Mouse (Mus musculus): ENCODE measurements at regions not wholly inside any gene's neighbourhood (a gene's known extent, or its start where the extent isn't known, plus 50 kb on each side); places are given as distances from the start of the nearest gene placed in this dataset.
"Not testable (repeated sequence)": the region's sequence is repeated elsewhere in the genome, so short reads cannot be mapped to it uniquely, and the experiment has no call there.

- Histone ChIP-seq H3K36me3 (ENCODE audit: insufficient read depth, low read length) (no peaks in the 10 kb centered on the region), H3K4me2 (ENCODE audit: low read depth, low read length, poor library complexity, severe bottlenecking) (no peak overlapping the region), H3K4me1 (ENCODE audit: insufficient read depth, low read length) (no peaks in the 10 kb centered on the region), H3K27me3 (ENCODE audit: insufficient read depth, low read length) (no peaks in the 10 kb centered on the region), H3K9ac (replicated peaks; ENCODE audit: low read length, poor library complexity, severe bottlenecking) (no peak overlapping the region), H3K27ac (ENCODE audit: low read depth, low read length) (no peak overlapping the region), H3K4me3 (ENCODE audit: low read depth, low read length) (no peak overlapping the region), H3K9me3 (ENCODE audit: low read length) (no peaks in the 10 kb centered on the region)
- DNase-seq (ENCODE audit: low spot score) = peak; percentile 5
- no peak for TF ChIP-seq CTCF (IDR thresholded peaks at IDR 0.05)
- 22% methylated on average over 2 of the region's 2 CpGs for WGBS
- no peak for ATAC-seq (ENCODE audit: low FRiP score)
These were observed 218.9 kb upstream of the Ncam2 start for GRCm38 (mm10) chr16:80981573-80982105.

GRCm38 (mm10) chr16:80987816-80988215 is 212.7 kb upstream of the Ncam2 start:
- no peak for TF ChIP-seq CTCF (IDR thresholded peaks at IDR 0.05)
- H3K4me2 ChIP-seq (ENCODE audit: low read depth, low read length, poor library complexity, severe bottlenecking) = no peak overlapping the region
- H3K27me3 ChIP-seq (ENCODE audit: insufficient read depth, low read length) = no peaks in the 10 kb centered on the region
- H3K9ac ChIP-seq (replicated peaks; ENCODE audit: low read length, poor library complexity, severe bottlenecking) = no peak overlapping the region
- no peaks in the 10 kb centered on the region for H3K4me1 ChIP-seq (ENCODE audit: insufficient read depth, low read length)
- H3K27ac ChIP-seq (ENCODE audit: low read depth, low read length) = no peak overlapping the region
- no peak for ATAC-seq (ENCODE audit: low FRiP score)
- no peaks in the 10 kb centered on the region for H3K9me3 ChIP-seq (ENCODE audit: low read length)
- DNase-seq (ENCODE audit: low spot score) = no peak
- 78% methylated on average over 1 of the region's 1 CpGs for WGBS
- H3K4me3 ChIP-seq (ENCODE audit: low read depth, low read length) = no peak overlapping the region
- H3K36me3 ChIP-seq (ENCODE audit: insufficient read depth, low read length) = no peaks in the 10 kb centered on the region

- WGBS = 94% methylated on average over 5 of the region's 5 CpGs
- DNase-seq (ENCODE audit: low spot score); H3K4me2 ChIP-seq (ENCODE audit: low read depth, low read length, poor library complexity, severe bottlenecking); H3K36me3 ChIP-seq (ENCODE audit: insufficient read depth, low read length); H3K4me3 ChIP-seq (ENCODE audit: low read depth, low read length); H3K4me1 ChIP-seq (ENCODE audit: insufficient read depth, low read length); H3K27ac ChIP-seq (ENCODE audit: low read depth, low read length); ATAC-seq (ENCODE audit: low FRiP score); H3K9me3 ChIP-seq (ENCODE audit: low read length); H3K9ac ChIP-seq (replicated peaks; ENCODE audit: low read length, poor library complexity, severe bottlenecking); H3K27me3 ChIP-seq (ENCODE audit: insufficient read depth, low read length): not testable (repeated sequence)
These were observed 163.7 kb upstream of the Ncam2 start for GRCm38 (mm10) chr16:81036831-81037230.

- Histone ChIP-seq H3K4me1 (ENCODE audit: insufficient read depth, low read length) (no peaks in the 10 kb centered on the region), H3K9ac (replicated peaks; ENCODE audit: low read length, poor library complexity, severe bottlenecking) (no peak overlapping the region), H3K4me2 (ENCODE audit: low read depth, low read length, poor library complexity, severe bottlenecking) (no peak overlapping the region), H3K4me3 (ENCODE audit: low read depth, low read length) (no peak overlapping the region), H3K27ac (ENCODE audit: low read depth, low read length) (no peak overlapping the region), H3K27me3 (ENCODE audit: insufficient read depth, low read length) (no peaks in the 10 kb centered on the region), H3K9me3 (ENCODE audit: low read length) (no peaks in the 10 kb centered on the region), H3K36me3 (ENCODE audit: insufficient read depth, low read length) (no peaks in the 10 kb centered on the region)
- DNase-seq (ENCODE audit: low spot score) (no peak), ATAC-seq (ENCODE audit: low FRiP score) (no peak)
- WGBS = 81% methylated on average over 1 of the region's 1 CpGs
- TF ChIP-seq CTCF (IDR thresholded peaks at IDR 0.05) = no peak
These were observed 159.2 kb upstream of the Ncam2 start for GRCm38 (mm10) chr16:81041262-81041661.

GRCm38 (mm10) chr16:81045686-81046085 is 154.8 kb upstream of the Ncam2 start:
- DNase-seq (ENCODE audit: low spot score) (no peak), ATAC-seq (ENCODE audit: low FRiP score) (no peak)
- Histone ChIP-seq H3K36me3 (ENCODE audit: insufficient read depth, low read length) (no peaks in the 10 kb centered on the region), H3K4me2 (ENCODE audit: low read depth, low read length, poor library complexity, severe bottlenecking) (no peak overlapping the region), H3K4me3 (ENCODE audit: low read depth, low read length) (no peak overlapping the region), H3K9me3 (ENCODE audit: low read length) (no peaks in the 10 kb centered on the region), H3K27me3 (ENCODE audit: insufficient read depth, low read length) (no peaks in the 10 kb centered on the region), H3K27ac (ENCODE audit: low read depth, low read length) (no peak overlapping the region), H3K4me1 (ENCODE audit: insufficient read depth, low read length) (no peaks in the 10 kb centered on the region), H3K9ac (replicated peaks; ENCODE audit: low read length, poor library complexity, severe bottlenecking) (no peak overlapping the region)
- TF ChIP-seq CTCF (IDR thresholded peaks at IDR 0.05) = no peak

- peak; percentile 52 for TF ChIP-seq CTCF (IDR thresholded peaks at IDR 0.05)
- Histone ChIP-seq H3K9me3 (ENCODE audit: low read length) (no peaks in the 10 kb centered on the region), H3K9ac (replicated peaks; ENCODE audit: low read length, poor library complexity, severe bottlenecking) (no peak overlapping the region), H3K4me1 (ENCODE audit: insufficient read depth, low read length) (no peaks in the 10 kb centered on the region), H3K27ac (ENCODE audit: low read depth, low read length) (no peak overlapping the region), H3K36me3 (ENCODE audit: insufficient read depth, low read length) (no peaks in the 10 kb centered on the region), H3K4me2 (ENCODE audit: low read depth, low read length, poor library complexity, severe bottlenecking) (no peak overlapping the region), H3K4me3 (ENCODE audit: low read depth, low read length) (no peak overlapping the region), H3K27me3 (ENCODE audit: insufficient read depth, low read length) (no peaks in the 10 kb centered on the region)
- 49% methylated on average over 4 of the region's 4 CpGs for WGBS
- peak; percentile 33 for DNase-seq (ENCODE audit: low spot score)
- no peak for ATAC-seq (ENCODE audit: low FRiP score)
These were observed 132.2 kb upstream of the Ncam2 start for GRCm38 (mm10) chr16:81068330-81068729.

All from midbrain, postnatal 0 days (tissue).